Mouse (Mus musculus) CD4-positive, CD25-positive, alpha-beta regulatory T cell, adult 4 months (primary cell): Measurements from ENCODE around the gene Rab28. TPM values are rescaled to one million over a fixed set of nuclear protein-coding genes. Genes with fewer than 3 reads are reported as not detected.

Experiments used
- ATAC-seq: one replicate; pipeline ENCODE4 v1.8.0; 2017
- polyA plus RNA-seq, 2 experiments: library from polyadenylated mRNA; unstranded; fragments of 100-300 nt; shearing (Covaris generic); gene quantifications; one replicate each; pipeline ENCODE4 v1.2.1; 2017

The Rab28 gene
- polyA plus RNA-seq, 2 experiments from 2014 or later: 14.3 to 20.5 TPM

DNA sequence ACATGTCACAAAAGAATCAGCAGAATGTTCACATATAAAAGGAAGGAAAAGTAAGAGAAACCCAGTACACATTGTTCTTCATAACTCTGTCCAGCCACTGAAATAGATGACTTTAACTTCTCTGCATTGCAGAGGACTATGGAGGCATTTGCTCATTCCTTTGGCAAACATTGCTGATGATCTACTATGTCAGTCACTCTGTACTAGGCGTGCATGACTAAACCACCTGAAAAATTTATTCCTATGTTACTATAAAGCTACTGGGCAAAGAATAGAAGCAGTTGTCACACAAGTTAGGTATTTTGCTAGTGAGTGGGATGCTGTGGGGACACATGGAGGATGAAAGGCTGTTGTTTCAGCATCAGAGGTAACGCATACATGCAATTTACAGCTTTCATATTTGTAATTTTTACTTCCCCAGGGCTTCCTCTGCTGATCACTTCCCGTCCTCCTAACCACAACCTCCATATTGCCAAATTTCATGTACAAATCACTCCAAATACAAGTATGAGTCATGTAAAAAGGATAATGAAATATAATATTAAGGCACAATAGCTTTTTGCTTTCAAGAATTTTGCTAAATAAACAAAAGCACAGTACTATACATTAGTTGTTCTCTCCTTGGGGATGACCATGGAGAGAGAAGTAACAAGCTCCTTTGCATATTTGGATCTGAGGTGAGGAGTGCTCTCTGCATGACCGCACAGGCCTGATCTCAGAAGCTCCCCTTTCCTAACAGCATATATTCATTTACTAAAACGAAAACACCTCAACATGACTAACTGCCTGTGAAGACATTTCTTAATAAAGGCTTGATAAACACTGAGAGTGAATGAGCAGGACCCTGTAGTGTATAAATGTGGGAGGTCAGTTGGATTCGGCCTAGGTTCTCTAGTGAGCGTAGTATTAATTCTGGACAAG lies 80.5 kb downstream of the Rab28 start:
- no peak for ATAC-seq

DNA sequence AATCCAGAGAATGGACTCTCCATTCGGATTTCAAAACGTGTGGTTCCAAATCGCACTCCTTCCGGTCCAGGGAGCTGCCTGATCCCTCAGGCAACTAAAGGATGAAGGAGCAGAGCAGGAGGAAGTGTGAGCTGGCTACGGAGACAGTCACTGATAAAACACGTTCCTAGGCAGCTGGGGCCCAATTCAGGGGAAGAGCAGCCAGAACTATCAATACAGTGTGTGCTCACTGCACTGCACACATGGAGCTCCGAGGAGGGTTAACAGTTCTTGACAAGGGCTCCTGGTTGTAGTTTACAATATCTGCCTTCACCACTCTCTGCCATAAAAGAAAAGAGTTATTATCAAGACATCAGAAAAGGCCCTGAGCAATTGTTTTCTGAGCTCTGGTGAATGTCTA lies 82.4 kb downstream of the Rab28 start:
- ATAC-seq: no peak

DNA sequence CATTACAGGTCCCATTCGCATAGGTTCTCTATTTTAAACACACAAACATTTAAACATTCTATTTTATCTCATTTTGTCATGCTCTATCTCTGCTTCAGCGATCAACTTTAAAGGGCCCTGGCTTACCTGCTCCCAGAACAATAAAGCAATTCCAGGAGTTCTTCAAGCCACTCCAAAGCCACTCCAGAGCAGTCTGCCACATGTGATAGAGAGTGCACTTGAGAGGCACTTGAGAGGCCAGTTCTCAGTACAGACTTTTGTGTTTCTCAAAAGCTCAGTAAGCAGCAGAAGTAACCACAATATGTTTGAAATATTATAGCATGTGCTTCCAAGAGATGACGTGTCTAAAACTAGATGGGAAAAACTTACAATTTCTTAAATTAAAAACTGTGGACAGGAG lies 86.2 kb downstream of the Rab28 start:
- no peak for ATAC-seq

DNA sequence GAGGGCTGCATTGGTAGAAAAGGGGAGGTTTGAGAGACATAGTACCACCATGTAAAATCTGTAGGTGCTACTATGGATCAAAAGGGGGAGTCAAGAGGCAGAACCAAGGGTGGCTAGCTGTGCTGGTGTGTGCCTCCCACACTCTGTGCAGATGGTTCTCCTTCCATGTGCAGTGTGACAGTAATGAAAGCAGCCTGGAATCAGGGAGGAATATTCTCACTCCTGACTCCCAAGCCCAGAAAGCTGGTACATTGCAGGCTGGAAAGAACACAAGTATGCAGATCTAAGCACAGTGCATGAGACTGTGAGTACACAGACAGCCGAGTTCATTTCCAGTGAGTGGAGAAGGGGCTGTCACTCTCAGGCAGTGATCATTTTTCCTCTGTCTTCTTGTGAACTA lies 89.0 kb downstream of the Rab28 start:
- ATAC-seq: no peak

DNA sequence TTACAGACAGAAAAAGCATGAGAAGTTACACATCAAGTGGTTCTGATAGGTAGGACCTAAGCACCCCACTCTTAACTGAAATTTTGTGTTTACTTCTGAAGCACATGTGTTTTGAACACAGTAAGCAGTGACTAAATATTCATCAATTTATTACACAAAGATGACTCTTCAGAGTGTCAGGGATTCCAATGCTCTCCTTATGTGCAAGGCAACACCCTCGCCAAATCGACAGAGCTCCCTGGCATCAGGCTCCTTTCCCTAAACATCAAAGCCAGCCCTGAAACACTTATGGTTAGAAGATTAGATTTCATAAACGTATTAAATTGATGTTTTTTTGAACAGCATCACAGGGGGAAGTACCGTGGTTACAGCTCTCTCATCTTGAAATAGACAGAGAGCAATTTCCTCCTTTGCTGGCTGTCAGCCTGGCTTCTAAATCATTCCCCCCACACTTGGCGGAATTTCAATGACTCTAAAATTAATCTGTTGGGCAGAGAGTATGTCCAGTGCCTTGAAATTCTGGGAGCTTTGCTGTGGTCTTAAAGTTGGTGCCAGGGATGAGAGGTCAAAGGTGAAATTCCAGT lies 97.4 kb downstream of the Rab28 start:
- no peak for ATAC-seq

DNA sequence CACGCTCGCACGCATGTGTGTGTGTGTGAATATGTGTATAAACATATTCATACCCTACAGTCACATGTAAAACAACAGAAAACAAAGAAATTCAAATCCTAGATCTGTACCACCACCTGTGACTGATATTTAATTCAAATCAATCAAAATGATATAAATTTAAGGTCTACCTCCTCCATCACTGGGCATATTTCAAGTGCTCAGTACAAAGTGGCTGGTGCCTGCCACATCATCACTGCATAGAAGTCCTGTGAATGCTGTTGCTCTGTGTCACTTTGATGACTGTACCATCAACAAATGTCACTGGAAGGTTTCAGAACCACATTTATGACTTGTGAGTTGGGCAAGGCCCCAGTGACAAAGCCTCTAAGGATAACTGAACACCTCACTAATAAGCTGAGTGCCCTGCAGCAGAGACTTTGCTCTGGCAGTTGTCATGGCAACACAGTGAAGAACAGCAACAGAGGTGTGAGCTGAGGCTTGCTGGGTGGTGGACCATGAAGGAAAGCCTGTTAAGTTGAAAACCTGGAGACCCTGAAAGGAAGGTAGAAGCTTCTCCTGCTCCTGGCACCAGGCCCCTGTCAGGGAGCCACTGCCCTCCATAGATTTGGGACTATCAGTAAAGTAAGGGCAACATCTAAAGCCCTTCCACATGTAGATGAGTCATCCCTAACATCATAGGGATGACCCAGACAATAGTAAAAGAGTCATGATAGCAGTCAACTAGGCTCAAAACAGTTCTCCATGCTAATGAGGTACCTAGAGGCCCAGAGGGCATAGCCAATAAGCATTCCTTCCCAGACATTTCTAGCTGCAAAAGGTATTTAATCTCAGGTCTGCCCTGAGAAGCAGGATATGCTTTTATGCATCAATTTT lies 111.5 kb downstream of the Rab28 start:
- no peak for ATAC-seq

DNA sequence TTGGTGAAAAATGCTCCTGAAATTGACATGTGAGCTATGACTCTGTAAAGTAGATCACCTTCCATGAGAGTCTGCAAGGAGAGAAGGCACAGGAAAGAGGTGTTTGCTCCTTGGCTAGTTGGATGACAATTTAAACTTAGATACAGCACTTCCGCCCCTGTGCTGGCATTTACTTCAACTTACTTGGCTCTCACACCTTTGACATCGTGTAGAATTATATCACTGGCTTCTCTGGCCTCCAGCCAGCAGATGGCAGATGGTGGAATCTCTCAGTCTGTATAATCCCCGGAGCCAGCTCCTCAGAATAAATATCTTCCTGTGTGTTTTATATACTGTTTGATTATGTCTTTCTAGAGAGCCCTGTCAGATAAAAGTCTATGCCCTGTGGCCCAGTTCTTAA lies 112.8 kb downstream of the Rab28 start:
- ATAC-seq: no peak

DNA sequence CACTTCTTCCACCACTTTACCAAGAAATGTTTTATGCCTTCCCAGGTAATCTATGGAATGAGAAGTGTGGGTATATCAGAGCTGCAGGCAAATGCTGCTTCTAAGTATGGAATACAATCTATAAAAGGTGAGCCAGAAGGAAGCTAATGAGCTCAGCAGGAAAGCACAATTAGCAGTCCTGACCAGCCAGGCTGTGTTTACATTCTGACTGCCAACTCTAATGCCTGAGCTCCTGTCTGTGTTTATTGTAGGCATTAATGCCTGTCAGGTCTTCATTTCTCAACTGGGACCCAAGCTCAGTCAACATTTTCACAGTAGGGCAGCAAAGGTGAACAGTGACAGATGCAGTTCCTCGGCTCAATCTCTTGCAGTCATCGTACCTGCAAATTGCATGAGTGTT lies 129.9 kb downstream of the Rab28 start:
- no peak for ATAC-seq

Other genes starting within 250 kb of the Rab28 start
- gene Nkx3-2, start 56.3 kb upstream of the Rab28 start, polyA plus RNA-seq: not detected
- gene Bod1l, start 136.2 kb upstream of the Rab28 start, polyA plus RNA-seq: 10 to 100 TPM; 34.0 to 46.1 TPM